Mouse (Mus musculus): ENCODE data around the gene Entpd7. TPM values are rescaled to one million over a fixed set of nuclear protein-coding genes. Genes with fewer than 3 reads are reported as not detected.

Entpd7 gene
- polyA plus RNA-seq, 1 experiment from 2014 or later = 10.5 TPM

- Histone ChIP-seq H3K4me1 (ENCODE audit: control insufficient read depth, insufficient read depth, low read length) (no peaks in the 10 kb centered on the region), H3K36me3 (ENCODE audit: control insufficient read depth, insufficient read depth, low read length) (no peaks in the 10 kb centered on the region), H3K9me3 (ENCODE audit: control insufficient read depth, low read length) (no peaks in the 10 kb centered on the region), H3K4me2 (ENCODE audit: low read length) (no peak overlapping the region), H3K4me3 (replicated peaks; ENCODE audit: low read depth, low read length) (no peak overlapping the region), H3K9ac (replicated peaks; ENCODE audit: low read length) (no peak overlapping the region), H3K27me3 (ENCODE audit: control insufficient read depth, insufficient read depth, low read length) (no peaks in the 10 kb centered on the region), H3K27ac (replicated peaks; ENCODE audit: low read depth, low read length) (no peak overlapping the region)
- DNase-seq = no peak
- no peak for ATAC-seq (ENCODE audit: low FRiP score, low TSS enrichment)
- 90% methylated on average over 5 of the region's 5 CpGs for WGBS
These were observed 77.0 kb downstream of the Entpd7 start for GRCm38 (mm10) chr19:43766451-43766850.

GRCm38 (mm10) chr19:43767549-43768322 lies 78.3 kb downstream of the Entpd7 start:
- DNase-seq = no peak
- WGBS = 83% methylated on average over 9 of the region's 9 CpGs
- no peak overlapping the region for H3K4me3 ChIP-seq (replicated peaks; ENCODE audit: low read depth, low read length)
- H3K36me3 ChIP-seq (ENCODE audit: control insufficient read depth, insufficient read depth, low read length) = no peaks in the 10 kb centered on the region
- H3K9me3 ChIP-seq (ENCODE audit: control insufficient read depth, low read length) = no peaks in the 10 kb centered on the region
- H3K4me2 ChIP-seq (ENCODE audit: low read length) = no peak overlapping the region
- H3K4me1 ChIP-seq (ENCODE audit: control insufficient read depth, insufficient read depth, low read length) = no peaks in the 10 kb centered on the region
- ATAC-seq (ENCODE audit: low FRiP score, low TSS enrichment) = no peak
- no peaks in the 10 kb centered on the region for H3K27me3 ChIP-seq (ENCODE audit: control insufficient read depth, insufficient read depth, low read length)
- H3K27ac ChIP-seq (replicated peaks; ENCODE audit: low read depth, low read length) = no peak overlapping the region
- no peak overlapping the region for H3K9ac ChIP-seq (replicated peaks; ENCODE audit: low read length)

GRCm38 (mm10) chr19:43769366-43769960 lies 80.0 kb downstream of the Entpd7 start:
- Histone ChIP-seq H3K9ac (replicated peaks; ENCODE audit: low read length) (no peak overlapping the region), H3K9me3 (ENCODE audit: control insufficient read depth, low read length) (no peaks in the 10 kb centered on the region), H3K27me3 (ENCODE audit: control insufficient read depth, insufficient read depth, low read length) (no peaks in the 10 kb centered on the region), H3K36me3 (ENCODE audit: control insufficient read depth, insufficient read depth, low read length) (no peaks in the 10 kb centered on the region), H3K4me3 (replicated peaks; ENCODE audit: low read depth, low read length) (no peak overlapping the region), H3K4me2 (ENCODE audit: low read length) (no peak overlapping the region), H3K4me1 (ENCODE audit: control insufficient read depth, insufficient read depth, low read length) (no peaks in the 10 kb centered on the region), H3K27ac (replicated peaks; ENCODE audit: low read depth, low read length) (no peak overlapping the region)
- DNase-seq (no peak), ATAC-seq (ENCODE audit: low FRiP score, low TSS enrichment) (no peak)
- WGBS = 87% methylated on average over 5 of the region's 5 CpGs

- WGBS = 90% methylated on average over 4 of the region's 4 CpGs
- Histone ChIP-seq H3K9me3 (ENCODE audit: control insufficient read depth, low read length) (no peaks in the 10 kb centered on the region), H3K36me3 (ENCODE audit: control insufficient read depth, insufficient read depth, low read length) (no peaks in the 10 kb centered on the region), H3K9ac (replicated peaks; ENCODE audit: low read length) (no peak overlapping the region), H3K4me3 (replicated peaks; ENCODE audit: low read depth, low read length) (no peak overlapping the region), H3K4me2 (ENCODE audit: low read length) (no peak overlapping the region), H3K27ac (replicated peaks; ENCODE audit: low read depth, low read length) (no peak overlapping the region), H3K27me3 (ENCODE audit: control insufficient read depth, insufficient read depth, low read length) (no peaks in the 10 kb centered on the region), H3K4me1 (ENCODE audit: control insufficient read depth, insufficient read depth, low read length) (no peaks in the 10 kb centered on the region)
- ATAC-seq (ENCODE audit: low FRiP score, low TSS enrichment) (no peak), DNase-seq (no peak)
These were observed 81.1 kb downstream of the Entpd7 start for GRCm38 (mm10) chr19:43770584-43770983.

- no peaks in the 10 kb centered on the region for H3K36me3 ChIP-seq (ENCODE audit: control insufficient read depth, insufficient read depth, low read length)
- no peaks in the 10 kb centered on the region for H3K27me3 ChIP-seq (ENCODE audit: control insufficient read depth, insufficient read depth, low read length)
- no peak overlapping the region for H3K9ac ChIP-seq (replicated peaks; ENCODE audit: low read length)
- no peak for DNase-seq
- no peak for ATAC-seq (ENCODE audit: low FRiP score, low TSS enrichment)
- H3K27ac ChIP-seq (replicated peaks; ENCODE audit: low read depth, low read length) = no peak overlapping the region
- H3K9me3 ChIP-seq (ENCODE audit: control insufficient read depth, low read length) = no peaks in the 10 kb centered on the region
- no peak overlapping the region for H3K4me3 ChIP-seq (replicated peaks; ENCODE audit: low read depth, low read length)
- no peaks in the 10 kb centered on the region for H3K4me1 ChIP-seq (ENCODE audit: control insufficient read depth, insufficient read depth, low read length)
- no peak overlapping the region for H3K4me2 ChIP-seq (ENCODE audit: low read length)
- 93% methylated on average over 5 of the region's 5 CpGs for WGBS
These were observed 82.1 kb downstream of the Entpd7 start for GRCm38 (mm10) chr19:43771499-43771969.

GRCm38 (mm10) chr19:43772311-43772710 lies 82.8 kb downstream of the Entpd7 start:
- Histone ChIP-seq H3K4me2 (ENCODE audit: low read length) (no peak overlapping the region), H3K27ac (replicated peaks; ENCODE audit: low read depth, low read length) (no peak overlapping the region), H3K27me3 (ENCODE audit: control insufficient read depth, insufficient read depth, low read length) (no peaks in the 10 kb centered on the region), H3K4me1 (ENCODE audit: control insufficient read depth, insufficient read depth, low read length) (no peaks in the 10 kb centered on the region), H3K36me3 (ENCODE audit: control insufficient read depth, insufficient read depth, low read length) (no peaks in the 10 kb centered on the region), H3K4me3 (replicated peaks; ENCODE audit: low read depth, low read length) (no peak overlapping the region), H3K9ac (replicated peaks; ENCODE audit: low read length) (no peak overlapping the region), H3K9me3 (ENCODE audit: control insufficient read depth, low read length) (no peaks in the 10 kb centered on the region)
- 46% methylated on average over 6 of the region's 6 CpGs for WGBS
- ATAC-seq (ENCODE audit: low FRiP score, low TSS enrichment) (no peak), DNase-seq (no peak)

- Histone ChIP-seq H3K4me1 (ENCODE audit: control insufficient read depth, insufficient read depth, low read length) (no peaks in the 10 kb centered on the region), H3K36me3 (ENCODE audit: control insufficient read depth, insufficient read depth, low read length) (no peaks in the 10 kb centered on the region), H3K4me3 (replicated peaks; ENCODE audit: low read depth, low read length) (no peak overlapping the region), H3K4me2 (ENCODE audit: low read length) (no peak overlapping the region), H3K9ac (replicated peaks; ENCODE audit: low read length) (no peak overlapping the region), H3K27me3 (ENCODE audit: control insufficient read depth, insufficient read depth, low read length) (no peaks in the 10 kb centered on the region), H3K27ac (replicated peaks; ENCODE audit: low read depth, low read length) (no peak overlapping the region), H3K9me3 (ENCODE audit: control insufficient read depth, low read length) (no peaks in the 10 kb centered on the region)
- 86% methylated on average over 10 of the region's 10 CpGs for WGBS
- ATAC-seq (ENCODE audit: low FRiP score, low TSS enrichment) = no peak
- no peak for DNase-seq
These were observed 86.0 kb downstream of the Entpd7 start for GRCm38 (mm10) chr19:43775433-43775832.

- Histone ChIP-seq H3K9ac (replicated peaks; ENCODE audit: low read length) (no peak overlapping the region), H3K4me3 (replicated peaks; ENCODE audit: low read depth, low read length) (no peak overlapping the region), H3K9me3 (ENCODE audit: control insufficient read depth, low read length) (no peaks in the 10 kb centered on the region), H3K27me3 (ENCODE audit: control insufficient read depth, insufficient read depth, low read length) (no peaks in the 10 kb centered on the region), H3K36me3 (ENCODE audit: control insufficient read depth, insufficient read depth, low read length) (no peaks in the 10 kb centered on the region), H3K27ac (replicated peaks; ENCODE audit: low read depth, low read length) (no peak overlapping the region), H3K4me2 (ENCODE audit: low read length) (no peak overlapping the region), H3K4me1 (ENCODE audit: control insufficient read depth, insufficient read depth, low read length) (no peaks in the 10 kb centered on the region)
- DNase-seq (no peak), ATAC-seq (ENCODE audit: low FRiP score, low TSS enrichment) (no peak)
- 82% methylated on average over 4 of the region's 4 CpGs for WGBS
These were observed 87.1 kb downstream of the Entpd7 start for GRCm38 (mm10) chr19:43776561-43776960.

GRCm38 (mm10) chr19:43777308-43777707 lies 87.8 kb downstream of the Entpd7 start:
- Histone ChIP-seq H3K4me2 (ENCODE audit: low read length) (no peak overlapping the region), H3K4me1 (ENCODE audit: control insufficient read depth, insufficient read depth, low read length) (no peaks in the 10 kb centered on the region), H3K36me3 (ENCODE audit: control insufficient read depth, insufficient read depth, low read length) (no peaks in the 10 kb centered on the region), H3K4me3 (replicated peaks; ENCODE audit: low read depth, low read length) (no peak overlapping the region), H3K27ac (replicated peaks; ENCODE audit: low read depth, low read length) (no peak overlapping the region), H3K9me3 (ENCODE audit: control insufficient read depth, low read length) (no peaks in the 10 kb centered on the region), H3K27me3 (ENCODE audit: control insufficient read depth, insufficient read depth, low read length) (no peaks in the 10 kb centered on the region), H3K9ac (replicated peaks; ENCODE audit: low read length) (no peak overlapping the region)
- WGBS = 82% methylated on average over 2 of the region's 2 CpGs
- no peak for DNase-seq
- ATAC-seq (ENCODE audit: low FRiP score, low TSS enrichment) = no peak
